In genomic region chr2:61267706-61268105, GRCm38 (mm10) we compare ENCODE assay signal across 13 mouse cellular contexts.
"Had no signal": no experiment of that assay in that cellular context is flagged by ENCODE, and none has a peak within 500 bp of the region (broad histone marks: within the 10 kb centered on the region; RNA-seq: fewer than 3 reads in every experiment).

No protein-coding gene starts in this region.

- H3K4me2 ChIP-seq: lung, embryonic 14.5 days; midbrain, embryonic 12.5 days; midbrain, embryonic 15.5 days; neural tube, embryonic 13.5 days; neural tube, embryonic 15.5 days had no signal

- H3K36me3 ChIP-seq: midbrain, embryonic 10.5 days; midbrain, embryonic 12.5 days; midbrain, embryonic 15.5 days; neural tube, embryonic 13.5 days; neural tube, embryonic 15.5 days had no signal

- H3K27me3 ChIP-seq: midbrain, embryonic 15.5 days; neural tube, embryonic 13.5 days; neural tube, embryonic 15.5 days had no signal

- H3K27ac ChIP-seq: midbrain, embryonic 10.5 days; midbrain, embryonic 12.5 days; midbrain, embryonic 15.5 days; neural tube, embryonic 13.5 days; neural tube, embryonic 15.5 days had no signal

- H3K9me3 ChIP-seq: midbrain, embryonic 10.5 days; midbrain, embryonic 12.5 days; midbrain, embryonic 15.5 days; neural tube, embryonic 13.5 days; neural tube, embryonic 15.5 days had no signal

- H3K4me3 ChIP-seq: midbrain, embryonic 10.5 days; midbrain, embryonic 12.5 days; midbrain, embryonic 15.5 days; neural tube, embryonic 13.5 days; neural tube, embryonic 15.5 days had no signal

- H3K4me1 ChIP-seq: midbrain, embryonic 12.5 days; midbrain, embryonic 15.5 days; neural tube, embryonic 13.5 days had no signal

- DNase-seq: lung, adult 18-20 months; lung, embryonic 14.5 days; lung, postnatal 10 days; lung, postnatal 4 days; right cerebral cortex, postnatal 14 days; thymus, adult 18-20 months; thymus, postnatal 14 days; thymus, postnatal 36 days had no signal
